Mouse (Mus musculus): ENCODE measurements at regions not wholly inside any gene's neighbourhood (a gene's known extent, or its start where the extent isn't known, plus 50 kb on each side); places are given as distances from the start of the nearest gene placed in this dataset.

- Histone ChIP-seq H3K4me3 (no peak overlapping the region), H3ac (ENCODE audit: control insufficient read depth, insufficient read length) (no peak overlapping the region), H3K27me3 (ENCODE audit: control insufficient read depth, insufficient read depth, insufficient read length) (no peaks in the 10 kb centered on the region), H3K79me2 (ENCODE audit: control insufficient read depth, insufficient read depth) (no peaks in the 10 kb centered on the region), H3K36me3 (ENCODE audit: control insufficient read depth, insufficient read depth) (no peaks in the 10 kb centered on the region), H3K4me2 (ENCODE audit: low read depth) (no peak overlapping the region)
- TF ChIP-seq POLR2AphosphoS2 (IDR thresholded peaks at IDR 0.05; ENCODE audit: insufficient read length, low read depth) (no peak), MYOG (IDR thresholded peaks at IDR 0.05; ENCODE audit: control insufficient read depth in 1 of 3, insufficient read depth in 1 of 3, insufficient read length in 2 of 3, low read depth in 2 of 3) (no peak), MAX (IDR thresholded peaks at IDR 0.05; ENCODE audit: low read depth) (no peak), TCF3 (IDR thresholded peaks at IDR 0.05; ENCODE audit: insufficient read length, low read depth) (no peak), SRF (IDR thresholded peaks at IDR 0.05; ENCODE audit: control insufficient read depth, insufficient read length, low read depth) (no peak), POLR2A (IDR thresholded peaks at IDR 0.05; ENCODE audit: insufficient read length, low read depth) (no peak), CEBPB (IDR thresholded peaks at IDR 0.05; ENCODE audit: insufficient read depth, poor library complexity, severe bottlenecking) (no peak), TCF12 (IDR thresholded peaks at IDR 0.05; ENCODE audit: insufficient read depth, poor library complexity, severe bottlenecking) (no peak), REST (IDR thresholded peaks at IDR 0.05; ENCODE audit: insufficient read depth, insufficient read length) (no peak), USF1 (IDR thresholded peaks at IDR 0.05; ENCODE audit: low read depth) (no peak), MYOD1 (IDR thresholded peaks at IDR 0.05; ENCODE audit: control insufficient read depth in 1 of 3, insufficient read length in 2 of 3, low read depth in 2 of 3) (no peak), E2F4 (IDR thresholded peaks at IDR 0.05; ENCODE audit: insufficient read depth) (no peak)
Observed at GRCm38 (mm10) chr4:31197852-31198251, 766.0 kb upstream of the Map3k7 start.

GRCm38 (mm10) chr4:31203286-31203685 lies 760.6 kb upstream of the Map3k7 start:
- TF ChIP-seq MAX (IDR thresholded peaks at IDR 0.05; ENCODE audit: low read depth) (no peak), MYOD1 (IDR thresholded peaks at IDR 0.05; ENCODE audit: control insufficient read depth in 1 of 3, insufficient read length in 2 of 3, low read depth in 2 of 3) (no peak), REST (IDR thresholded peaks at IDR 0.05; ENCODE audit: insufficient read depth, insufficient read length) (no peak)
- H3ac ChIP-seq (ENCODE audit: control insufficient read depth, insufficient read length) = no peak overlapping the region
- no peaks in the 10 kb centered on the region for H3K79me2 ChIP-seq (ENCODE audit: control insufficient read depth, insufficient read depth)
- H3K27me3 ChIP-seq (ENCODE audit: control insufficient read depth, insufficient read depth, insufficient read length) = no peaks in the 10 kb centered on the region
- no peak overlapping the region for H3K4me3 ChIP-seq
- no peaks in the 10 kb centered on the region for H3K36me3 ChIP-seq (ENCODE audit: control insufficient read depth, insufficient read depth)
- H3K4me2 ChIP-seq (ENCODE audit: low read depth) = no peak overlapping the region

GRCm38 (mm10) chr4:31205332-31205970 lies 758.4 kb upstream of the Map3k7 start:
- Histone ChIP-seq H3K27me3 (ENCODE audit: control insufficient read depth, insufficient read depth, insufficient read length) (no peaks in the 10 kb centered on the region), H3K4me3 (no peak overlapping the region), H3K36me3 (ENCODE audit: control insufficient read depth, insufficient read depth) (no peaks in the 10 kb centered on the region), H3K4me2 (ENCODE audit: low read depth) (no peak overlapping the region), H3ac (ENCODE audit: control insufficient read depth, insufficient read length) (no peak overlapping the region), H3K79me2 (ENCODE audit: control insufficient read depth, insufficient read depth) (no peaks in the 10 kb centered on the region)
- TF ChIP-seq POLR2AphosphoS2 (IDR thresholded peaks at IDR 0.05; ENCODE audit: insufficient read length, low read depth) (no peak), POLR2A (IDR thresholded peaks at IDR 0.05; ENCODE audit: insufficient read length, low read depth) (no peak), E2F4 (IDR thresholded peaks at IDR 0.05; ENCODE audit: insufficient read depth) (no peak), TCF12 (IDR thresholded peaks at IDR 0.05; ENCODE audit: insufficient read depth, poor library complexity, severe bottlenecking) (no peak), SRF (IDR thresholded peaks at IDR 0.05; ENCODE audit: control insufficient read depth, insufficient read length, low read depth) (no peak), MAX (IDR thresholded peaks at IDR 0.05; ENCODE audit: low read depth) (no peak), CEBPB (IDR thresholded peaks at IDR 0.05; ENCODE audit: insufficient read depth, poor library complexity, severe bottlenecking) (no peak), MYOG (IDR thresholded peaks at IDR 0.05; ENCODE audit: control insufficient read depth in 1 of 3, insufficient read depth in 1 of 3, insufficient read length in 2 of 3, low read depth in 2 of 3) (no peak), TCF3 (IDR thresholded peaks at IDR 0.05; ENCODE audit: insufficient read length, low read depth) (no peak), MYOD1 (IDR thresholded peaks at IDR 0.05; ENCODE audit: control insufficient read depth in 1 of 3, insufficient read length in 2 of 3, low read depth in 2 of 3) (no peak), USF1 (IDR thresholded peaks at IDR 0.05; ENCODE audit: low read depth) (no peak), REST (IDR thresholded peaks at IDR 0.05; ENCODE audit: insufficient read depth, insufficient read length) (no peak)

GRCm38 (mm10) chr4:31225741-31226140 lies 738.2 kb upstream of the Map3k7 start:
- no peak overlapping the region for H3K4me2 ChIP-seq (ENCODE audit: low read depth)
- no peak for TF ChIP-seq E2F4 (IDR thresholded peaks at IDR 0.05; ENCODE audit: insufficient read depth)
- TF ChIP-seq TCF12 (IDR thresholded peaks at IDR 0.05; ENCODE audit: insufficient read depth, poor library complexity, severe bottlenecking) = no peak
- no peak for TF ChIP-seq SRF (IDR thresholded peaks at IDR 0.05; ENCODE audit: control insufficient read depth, insufficient read length, low read depth)
- TF ChIP-seq USF1 (IDR thresholded peaks at IDR 0.05; ENCODE audit: low read depth) = no peak
- TF ChIP-seq POLR2AphosphoS2 (IDR thresholded peaks at IDR 0.05; ENCODE audit: insufficient read length, low read depth) = no peak
- no peak for TF ChIP-seq REST (IDR thresholded peaks at IDR 0.05; ENCODE audit: insufficient read depth, insufficient read length)
- no peak for TF ChIP-seq MAX (IDR thresholded peaks at IDR 0.05; ENCODE audit: low read depth)
- TF ChIP-seq MYOG (IDR thresholded peaks at IDR 0.05; ENCODE audit: control insufficient read depth in 1 of 3, insufficient read depth in 1 of 3, insufficient read length in 2 of 3, low read depth in 2 of 3) = no peak
- TF ChIP-seq POLR2A (IDR thresholded peaks at IDR 0.05; ENCODE audit: insufficient read length, low read depth) = no peak
- no peaks in the 10 kb centered on the region for H3K36me3 ChIP-seq (ENCODE audit: control insufficient read depth, insufficient read depth)
- H3ac ChIP-seq (ENCODE audit: control insufficient read depth, insufficient read length) = no peak overlapping the region
- no peaks in the 10 kb centered on the region for H3K79me2 ChIP-seq (ENCODE audit: control insufficient read depth, insufficient read depth)
- no peak overlapping the region for H3K4me3 ChIP-seq
- no peaks in the 10 kb centered on the region for H3K27me3 ChIP-seq (ENCODE audit: control insufficient read depth, insufficient read depth, insufficient read length)
